Mouse (Mus musculus): ENCODE measurements around the gene 5330417C22Rik. TPM values are rescaled to one million over a fixed set of nuclear protein-coding genes. Genes with fewer than 3 reads are reported as not detected.
A peak's percentile ranks its signal among the peaks of the same experiment; 100 is the strongest.

5330417C22Rik gene
- polyA plus RNA-seq, 1 experiment from 2014 or later, result 18.8 TPM

DNA sequence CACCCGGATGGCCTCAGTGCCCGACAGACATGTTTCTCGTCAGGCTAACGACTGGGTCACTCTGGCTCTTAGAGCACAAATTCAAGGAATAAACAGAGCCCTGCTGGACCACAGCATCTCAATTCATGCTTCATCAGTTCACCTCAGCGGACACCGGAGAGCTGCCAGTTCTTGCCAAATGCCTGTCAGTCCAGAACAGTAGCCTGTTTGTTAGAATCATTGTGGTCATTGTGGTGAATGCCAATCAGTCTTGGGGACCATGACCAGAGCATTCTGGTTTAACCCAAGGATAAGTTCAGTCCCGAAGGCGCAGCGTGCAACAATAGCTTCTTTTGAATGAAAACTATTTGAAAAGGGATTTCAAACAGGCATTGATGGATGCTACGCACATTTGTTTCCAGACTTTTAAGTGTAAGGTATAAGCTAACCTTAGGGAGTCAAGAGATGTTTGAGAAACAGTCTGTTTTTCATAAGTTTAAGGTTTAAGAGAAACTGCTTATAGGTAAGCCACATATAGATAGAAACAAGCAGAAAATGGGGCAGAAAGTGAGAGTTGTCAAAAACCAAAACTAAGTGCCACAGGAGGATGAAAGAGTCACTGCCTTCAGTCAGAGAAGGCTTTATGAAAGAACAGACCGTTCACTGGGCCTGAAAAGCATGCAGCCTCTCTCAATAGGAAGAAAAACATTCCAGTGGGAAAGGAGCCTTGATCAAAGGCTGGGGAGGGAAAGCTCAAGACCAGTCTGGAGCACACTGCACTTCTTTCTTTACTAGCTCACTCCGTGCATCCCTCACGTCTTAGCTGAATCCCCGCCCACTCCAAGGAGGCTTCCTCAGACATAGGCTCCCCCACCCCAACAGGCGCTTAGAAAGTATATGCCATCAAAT is 31.9 kb upstream of the 5330417C22Rik start:
- Histone ChIP-seq H3K27ac (replicated peaks; ENCODE audit: low read depth, low read length) (peak overlapping the region; percentile 58), H3K9ac (replicated peaks; ENCODE audit: low read length) (no peak overlapping the region), H3K4me1 (ENCODE audit: control insufficient read depth, insufficient read depth, low read length) (peaks cover 13% of the 10 kb centered on the region), H3K36me3 (ENCODE audit: control insufficient read depth, insufficient read depth, low read length) (no peaks in the 10 kb centered on the region), H3K27me3 (ENCODE audit: control insufficient read depth, insufficient read depth, low read length) (no peaks in the 10 kb centered on the region), H3K9me3 (ENCODE audit: control insufficient read depth, low read length) (no peaks in the 10 kb centered on the region), H3K4me3 (replicated peaks; ENCODE audit: low read depth, low read length) (no peak overlapping the region), H3K4me2 (ENCODE audit: low read length) (no peak overlapping the region)
- 4% methylated on average over 15 of the region's 15 CpGs for WGBS
- peak; percentile 72 for DNase-seq
- ATAC-seq (ENCODE audit: low FRiP score, low TSS enrichment), result peak; percentile 51; the same call in 1 of the 2 replicates

DNA sequence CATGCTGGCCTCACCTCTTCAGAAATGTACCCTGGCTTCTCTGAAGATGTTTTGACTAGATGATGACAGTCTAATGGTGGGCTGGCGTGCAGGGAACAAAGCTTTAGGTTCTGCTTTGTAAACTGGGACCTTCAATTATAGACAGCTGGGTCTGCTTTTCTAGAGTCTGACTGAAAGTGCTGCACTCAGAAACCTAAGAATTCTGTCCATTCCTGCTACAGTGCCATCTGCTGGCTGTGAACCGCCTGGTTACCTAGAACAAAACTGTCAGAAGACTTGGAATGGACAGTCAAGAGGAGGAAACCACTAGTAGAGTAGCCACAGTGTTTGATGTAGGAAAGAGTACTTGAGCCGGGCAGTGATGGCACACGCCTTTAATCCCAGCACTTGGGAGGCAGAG is 27.0 kb upstream of the 5330417C22Rik start:
- peak; percentile 92 for DNase-seq
- H3K9me3 ChIP-seq (ENCODE audit: control insufficient read depth, low read length), result no peaks in the 10 kb centered on the region
- H3K4me3 ChIP-seq (replicated peaks; ENCODE audit: low read depth, low read length), result peak overlapping the region; percentile 84
- H3K27ac ChIP-seq (replicated peaks; ENCODE audit: low read depth, low read length), result peak overlapping the region; percentile 94
- ATAC-seq (ENCODE audit: low FRiP score, low TSS enrichment), result no peak
- peak overlapping the region; percentile 13; the same call in 1 of the 2 replicates for H3K9ac ChIP-seq (replicated peaks; ENCODE audit: low read length)
- H3K4me2 ChIP-seq (ENCODE audit: low read length), result peak overlapping the region; percentile 64
- peaks cover 14% of the 10 kb centered on the region for H3K4me1 ChIP-seq (ENCODE audit: control insufficient read depth, insufficient read depth, low read length)
- H3K27me3 ChIP-seq (ENCODE audit: control insufficient read depth, insufficient read depth, low read length), result no peaks in the 10 kb centered on the region
- WGBS, result 6% methylated on average over 4 of the region's 4 CpGs
- peaks cover 12% of the 10 kb centered on the region for H3K36me3 ChIP-seq (ENCODE audit: control insufficient read depth, insufficient read depth, low read length)

DNA sequence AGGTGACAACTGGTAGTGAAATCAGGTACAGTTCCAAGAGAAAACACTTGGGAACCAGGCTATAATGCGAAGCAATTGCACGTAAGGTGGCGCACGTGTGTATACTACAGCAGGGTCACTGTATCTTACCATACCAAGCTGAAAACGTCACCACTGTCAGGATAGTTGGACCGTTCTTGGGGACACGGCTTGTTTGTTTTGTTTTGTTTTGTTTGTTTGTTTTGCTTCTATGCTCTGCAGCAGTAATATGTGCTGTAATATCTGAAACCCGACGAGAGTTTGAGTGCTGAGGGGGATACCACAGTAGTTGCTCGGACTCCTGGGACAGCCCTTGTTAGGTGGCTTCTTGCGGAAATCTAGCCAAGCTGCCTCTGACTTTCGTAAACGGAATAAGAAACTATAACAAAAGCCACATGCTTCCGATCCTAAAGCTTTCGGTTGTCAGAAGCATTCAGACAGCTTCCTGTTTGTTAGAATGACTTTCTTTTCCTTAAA is 26.5 kb upstream of the 5330417C22Rik start:
- 15% methylated on average over 15 of the region's 15 CpGs for WGBS
- Histone ChIP-seq H3K9ac (replicated peaks; ENCODE audit: low read length) (peak overlapping the region; percentile 13; the same call in 1 of the 2 replicates), H3K36me3 (ENCODE audit: control insufficient read depth, insufficient read depth, low read length) (peaks cover 17% of the 10 kb centered on the region), H3K4me1 (ENCODE audit: control insufficient read depth, insufficient read depth, low read length) (peaks cover 14% of the 10 kb centered on the region), H3K4me2 (ENCODE audit: low read length) (peak overlapping the region; percentile 64), H3K27ac (replicated peaks; ENCODE audit: low read depth, low read length) (peak overlapping the region; percentile 94), H3K27me3 (ENCODE audit: control insufficient read depth, insufficient read depth, low read length) (no peaks in the 10 kb centered on the region), H3K4me3 (replicated peaks; ENCODE audit: low read depth, low read length) (peak overlapping the region; percentile 84), H3K9me3 (ENCODE audit: control insufficient read depth, low read length) (no peaks in the 10 kb centered on the region)
- peak; percentile 73 for DNase-seq
- ATAC-seq (ENCODE audit: low FRiP score, low TSS enrichment), result peak; percentile 71

DNA sequence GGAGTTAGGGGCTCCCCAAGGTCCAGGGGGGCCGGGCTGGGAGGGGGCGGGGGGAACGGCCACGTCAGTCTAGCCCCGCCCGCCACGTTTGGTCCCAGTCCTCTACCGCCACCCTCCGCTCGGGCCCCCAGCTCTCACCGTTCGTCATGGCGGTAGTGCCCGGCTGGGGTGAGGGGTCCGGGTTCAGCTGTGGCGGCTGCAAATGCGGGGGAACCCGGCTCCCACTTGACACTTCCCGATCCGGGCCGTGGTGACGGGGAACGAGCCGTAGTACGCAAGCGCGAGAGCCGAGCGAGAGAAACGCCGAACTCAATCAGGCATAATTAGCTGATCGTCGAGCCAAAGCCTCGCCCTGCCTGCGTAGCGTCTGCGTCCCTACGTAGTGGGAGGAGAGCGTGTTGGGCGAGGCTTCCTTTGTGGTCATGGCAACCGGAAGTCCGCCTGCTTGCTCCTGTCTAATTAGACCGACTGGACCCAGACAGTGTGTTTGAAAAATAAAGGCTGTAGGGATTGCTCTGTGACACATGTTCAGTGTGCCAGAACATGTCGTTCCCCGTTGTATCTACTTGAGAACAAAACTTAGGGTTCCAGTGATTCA is 25.9 kb upstream of the 5330417C22Rik start, which contains the start of gene Tmem167b:
TSS of gene Tmem167b (minus strand) at position 334 of the 598 bp plus-strand sequence.
- Histone ChIP-seq H3K27ac (replicated peaks; ENCODE audit: low read depth, low read length) (peak within 1 kb of the TSS; percentile 94), H3K9me3 (ENCODE audit: control insufficient read depth, low read length) (no peaks in the 10 kb centered on the region), H3K4me2 (ENCODE audit: low read length) (peak within 1 kb of the TSS; percentile 64), H3K9ac (replicated peaks; ENCODE audit: low read length) (peak within 1 kb of the TSS; percentile 79), H3K27me3 (ENCODE audit: control insufficient read depth, insufficient read depth, low read length) (no peaks in the 10 kb centered on the region), H3K4me3 (replicated peaks; ENCODE audit: low read depth, low read length) (peak within 1 kb of the TSS; percentile 84), H3K4me1 (ENCODE audit: control insufficient read depth, insufficient read depth, low read length) (peaks cover 14% of the 10 kb centered on the region), H3K36me3 (ENCODE audit: control insufficient read depth, insufficient read depth, low read length) (peaks cover 22% of the 10 kb centered on the region)
- ATAC-seq (ENCODE audit: low FRiP score, low TSS enrichment), result peak; percentile 95
- WGBS, result under 1% methylated on average over 44 of the region's 45 CpGs
- DNase-seq, result peak; percentile 100

DNA sequence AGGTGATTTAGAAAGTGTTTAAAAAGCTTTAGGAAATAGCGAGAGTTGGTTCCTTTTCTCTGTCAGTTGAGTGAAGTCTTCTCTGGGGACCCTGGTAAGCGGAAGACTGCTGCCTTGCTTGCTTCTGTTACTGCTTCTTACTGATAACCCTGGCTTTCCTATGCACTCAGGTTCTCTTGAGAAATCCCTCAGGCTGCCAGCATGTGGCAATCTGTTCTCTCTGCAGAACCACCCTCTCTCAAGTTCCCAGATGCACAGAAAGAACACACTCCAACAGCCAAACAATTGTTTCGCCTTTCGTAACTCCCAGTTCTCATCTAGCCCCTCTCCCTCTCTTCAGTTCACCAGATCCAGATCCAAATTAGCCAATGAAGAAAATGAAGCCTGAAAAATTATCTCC is 21.6 kb upstream of the 5330417C22Rik start:
- H3K36me3 ChIP-seq (ENCODE audit: control insufficient read depth, insufficient read depth, low read length), result peaks cover 33% of the 10 kb centered on the region
- H3K4me1 ChIP-seq (ENCODE audit: control insufficient read depth, insufficient read depth, low read length), result peaks cover 16% of the 10 kb centered on the region
- H3K4me3 ChIP-seq (replicated peaks; ENCODE audit: low read depth, low read length), result no peak overlapping the region
- H3K27me3 ChIP-seq (ENCODE audit: control insufficient read depth, insufficient read depth, low read length), result no peaks in the 10 kb centered on the region
- 93% methylated on average over 4 of the region's 4 CpGs for WGBS
- ATAC-seq (ENCODE audit: low FRiP score, low TSS enrichment) (no peak), DNase-seq (no peak)
- H3K9me3 ChIP-seq (ENCODE audit: control insufficient read depth, low read length), result no peaks in the 10 kb centered on the region
- no peak overlapping the region for H3K4me2 ChIP-seq (ENCODE audit: low read length)
- no peak overlapping the region for H3K27ac ChIP-seq (replicated peaks; ENCODE audit: low read depth, low read length)
- H3K9ac ChIP-seq (replicated peaks; ENCODE audit: low read length), result no peak overlapping the region

GRCm38 (mm10) chr3:108554587-108555312 is 18.4 kb upstream of the 5330417C22Rik start:
- H3K9ac ChIP-seq (replicated peaks; ENCODE audit: low read length), result peak overlapping the region; percentile 98
- peaks cover 6% of the 10 kb centered on the region; the same call in 1 of the 2 replicates for H3K4me1 ChIP-seq (ENCODE audit: control insufficient read depth, insufficient read depth, low read length)
- H3K27me3 ChIP-seq (ENCODE audit: control insufficient read depth, insufficient read depth, low read length), result no peaks in the 10 kb centered on the region
- H3K4me3 ChIP-seq (replicated peaks; ENCODE audit: low read depth, low read length), result peak overlapping the region; percentile 86
- DNase-seq (peak; percentile 99), ATAC-seq (ENCODE audit: low FRiP score, low TSS enrichment) (peak; percentile 96)
- peak overlapping the region; percentile 79 for H3K4me2 ChIP-seq (ENCODE audit: low read length)
- H3K9me3 ChIP-seq (ENCODE audit: control insufficient read depth, low read length), result no peaks in the 10 kb centered on the region
- peaks cover 30% of the 10 kb centered on the region for H3K36me3 ChIP-seq (ENCODE audit: control insufficient read depth, insufficient read depth, low read length)
- H3K27ac ChIP-seq (replicated peaks; ENCODE audit: low read depth, low read length), result peak overlapping the region; percentile 94
- WGBS, result 16% methylated on average over 22 of the region's 22 CpGs

DNA sequence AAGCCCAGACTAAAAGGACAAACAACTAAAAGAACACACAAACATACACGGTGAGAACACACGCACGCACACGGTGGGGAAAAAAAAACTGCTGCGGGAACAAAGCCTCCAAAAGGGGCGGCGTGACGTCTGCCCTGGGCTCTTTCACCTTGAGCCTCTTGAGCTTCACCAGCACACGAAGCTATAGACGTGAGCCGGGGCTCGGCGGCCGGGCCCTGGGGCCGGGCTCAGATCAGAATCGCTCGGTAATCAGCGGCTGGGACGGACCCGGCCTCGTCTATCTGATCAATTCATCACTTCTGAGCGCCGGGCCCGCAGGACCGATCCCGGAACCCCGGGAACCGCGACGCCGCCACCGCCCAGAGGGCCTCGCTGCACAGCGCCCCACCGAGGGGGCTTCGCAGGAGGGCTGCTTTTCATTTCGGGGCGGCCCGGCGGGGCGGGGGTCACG is 17.8 kb upstream of the 5330417C22Rik start:
- H3K36me3 ChIP-seq (ENCODE audit: control insufficient read depth, insufficient read depth, low read length), result peaks cover 30% of the 10 kb centered on the region
- H3K9ac ChIP-seq (replicated peaks; ENCODE audit: low read length), result peak overlapping the region; percentile 98
- H3K4me2 ChIP-seq (ENCODE audit: low read length), result peak overlapping the region; percentile 79
- no peaks in the 10 kb centered on the region for H3K27me3 ChIP-seq (ENCODE audit: control insufficient read depth, insufficient read depth, low read length)
- under 1% methylated on average over 42 of the region's 42 CpGs for WGBS
- peaks cover 6% of the 10 kb centered on the region; the same call in 1 of the 2 replicates for H3K4me1 ChIP-seq (ENCODE audit: control insufficient read depth, insufficient read depth, low read length)
- peak overlapping the region; percentile 94 for H3K27ac ChIP-seq (replicated peaks; ENCODE audit: low read depth, low read length)
- peak; percentile 80 for ATAC-seq (ENCODE audit: low FRiP score, low TSS enrichment)
- peak overlapping the region; percentile 86 for H3K4me3 ChIP-seq (replicated peaks; ENCODE audit: low read depth, low read length)
- DNase-seq, result no peak
- no peaks in the 10 kb centered on the region for H3K9me3 ChIP-seq (ENCODE audit: control insufficient read depth, low read length)

DNA sequence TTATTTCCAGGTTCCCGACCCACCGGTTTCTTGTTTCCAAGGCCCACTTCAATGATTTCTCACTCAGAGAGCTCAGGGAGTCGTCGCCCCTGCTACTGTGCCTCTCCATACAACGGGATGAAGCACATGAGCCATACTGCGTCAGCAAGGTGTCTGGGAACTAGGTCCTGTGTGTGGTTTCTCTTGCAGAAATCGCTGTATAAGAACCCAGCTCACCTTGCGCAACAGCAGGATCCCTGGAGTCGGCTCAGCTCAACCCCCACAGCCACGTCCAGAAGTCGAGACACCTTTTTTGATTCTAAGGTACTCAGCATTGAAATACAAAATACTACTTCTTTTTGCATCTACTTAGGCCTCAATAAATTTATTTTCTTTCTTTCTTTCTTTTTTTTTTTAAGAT is 6.0 kb upstream of the 5330417C22Rik start:
- Histone ChIP-seq H3K4me1 (ENCODE audit: control insufficient read depth, insufficient read depth, low read length) (peaks cover 6% of the 10 kb centered on the region; the same call in 1 of the 2 replicates), H3K27ac (replicated peaks; ENCODE audit: low read depth, low read length) (no peak overlapping the region), H3K27me3 (ENCODE audit: control insufficient read depth, insufficient read depth, low read length) (no peaks in the 10 kb centered on the region), H3K4me2 (ENCODE audit: low read length) (no peak overlapping the region), H3K4me3 (replicated peaks; ENCODE audit: low read depth, low read length) (no peak overlapping the region), H3K9ac (replicated peaks; ENCODE audit: low read length) (no peak overlapping the region), H3K9me3 (ENCODE audit: control insufficient read depth, low read length) (no peaks in the 10 kb centered on the region), H3K36me3 (ENCODE audit: control insufficient read depth, insufficient read depth, low read length) (no peaks in the 10 kb centered on the region)
- ATAC-seq (ENCODE audit: low FRiP score, low TSS enrichment) (no peak), DNase-seq (no peak)
- 84% methylated on average over 11 of the region's 11 CpGs for WGBS

Measured in midbrain, embryonic 14.5 days (tissue).